8 mouse cellular contexts compared by ENCODE assay signal in the genomic region with DNA sequence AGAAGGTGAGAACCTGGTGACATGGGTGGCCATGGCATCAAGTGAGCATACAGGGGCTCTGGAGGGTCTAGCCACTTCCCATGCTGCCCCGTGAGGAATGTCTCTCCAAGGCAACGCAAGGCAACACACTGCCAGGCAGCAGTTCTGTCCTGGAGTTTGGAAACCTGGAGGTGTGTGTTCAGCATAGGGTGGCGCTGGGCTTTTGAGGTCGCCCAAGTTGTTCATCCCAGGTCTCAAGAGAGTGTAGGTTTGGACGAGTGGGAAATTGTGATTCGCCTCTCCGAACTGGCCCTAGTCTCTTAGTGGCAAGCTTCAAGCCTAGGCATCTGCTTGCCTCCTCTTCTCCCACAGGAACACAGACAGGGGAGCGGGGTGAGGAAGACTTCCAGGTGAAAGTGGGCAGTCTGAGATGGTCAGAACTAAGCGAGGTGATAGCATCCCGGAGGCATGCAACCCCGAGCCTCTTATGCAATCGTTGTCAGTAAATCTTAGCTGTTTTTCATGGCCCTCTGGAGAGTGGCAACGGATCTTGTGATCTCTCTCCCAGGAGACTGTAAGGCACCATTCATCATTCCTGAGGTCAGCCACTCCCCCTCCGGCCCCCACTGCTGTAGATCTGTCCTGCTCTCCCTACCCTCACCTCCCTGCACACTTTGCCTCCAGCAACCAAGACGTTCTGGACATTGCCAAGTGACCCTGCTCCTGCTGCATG. TPM values are rescaled to one million over a fixed set of nuclear protein-coding genes. Genes with fewer than 3 reads are reported as not detected.
A peak's percentile ranks its signal among the peaks of the same experiment; 100 is the strongest.
DNase-seq lines count a peak whose midpoint lies in the region; ATAC-seq lines count a peak whose summit lies in the region.

No protein-coding gene starts in this region.

- no peak overlapping the region for H3K27ac ChIP-seq in forebrain, embryonic 12.5 days
- peak overlapping the region; percentile 64 for H3K27ac ChIP-seq in kidney, embryonic 15.5 days
- no peak overlapping the region for H3K27ac ChIP-seq in midbrain, embryonic 12.5 days (replicated peaks)

- WGBS in forebrain, embryonic 12.5 days, result 36% methylated on average over 15 of the region's 15 CpGs
- 9% methylated on average over 15 of the region's 15 CpGs for WGBS in kidney, embryonic 15.5 days
- 38% methylated on average over 15 of the region's 15 CpGs for WGBS in midbrain, embryonic 12.5 days

- H3K27me3 ChIP-seq in forebrain, embryonic 12.5 days, result peaks cover 56% of the 10 kb centered on the region
- H3K27me3 ChIP-seq in kidney, embryonic 15.5 days, result peaks cover 9% of the 10 kb centered on the region
- peaks cover 56% of the 10 kb centered on the region for H3K27me3 ChIP-seq in midbrain, embryonic 12.5 days

- peak; percentile 21 for DNase-seq in urinary bladder, postnatal 25 days (ENCODE audit: low spot score)
- DNase-seq in urinary bladder, postnatal 10 days (ENCODE audit: low spot score), result no peak
- DNase-seq in left cerebral cortex, adult 9 months (ENCODE audit: low spot score in 2 of 2), result no peak
- DNase-seq in spleen, postnatal 14 days (ENCODE audit: low spot score in 2 of 2), result no peak
- no peak for DNase-seq in right cerebral cortex, postnatal 36 days (ENCODE audit: low spot score in 2 of 2)

- 0 out of 2 replicates have a peak, but pooled peaks cover 3% of the 10 kb centered on the region for H3K9me3 ChIP-seq in forebrain, embryonic 12.5 days
- H3K9me3 ChIP-seq in kidney, embryonic 15.5 days (replicated peaks), result no peaks in the 10 kb centered on the region
- H3K9me3 ChIP-seq in midbrain, embryonic 12.5 days, result no peaks in the 10 kb centered on the region

- peak overlapping the region; percentile 57 for H3K4me2 ChIP-seq in forebrain, embryonic 12.5 days
- peak overlapping the region; percentile 91 for H3K4me2 ChIP-seq in kidney, embryonic 15.5 days
- H3K4me2 ChIP-seq in midbrain, embryonic 12.5 days (replicated peaks), result peak overlapping the region; percentile 54

- no peaks in the 10 kb centered on the region for H3K36me3 ChIP-seq in forebrain, embryonic 12.5 days (replicated peaks)
- H3K36me3 ChIP-seq in kidney, embryonic 15.5 days, result peaks cover 17% of the 10 kb centered on the region
- H3K36me3 ChIP-seq in midbrain, embryonic 12.5 days, result no peaks in the 10 kb centered on the region

- peaks cover 13% of the 10 kb centered on the region for H3K4me1 ChIP-seq in forebrain, embryonic 12.5 days
- H3K4me1 ChIP-seq in kidney, embryonic 15.5 days, result peaks cover 49% of the 10 kb centered on the region
- peaks cover 13% of the 10 kb centered on the region for H3K4me1 ChIP-seq in midbrain, embryonic 12.5 days

- no peak overlapping the region for H3K9ac ChIP-seq in forebrain, embryonic 12.5 days
- peak overlapping the region; percentile 59; the same call in 1 of the 2 replicates for H3K9ac ChIP-seq in kidney, embryonic 15.5 days
- peak overlapping the region; percentile 51; the same call in 1 of the 2 replicates for H3K9ac ChIP-seq in midbrain, embryonic 12.5 days (replicated peaks)

- ATAC-seq in forebrain, embryonic 12.5 days (ENCODE audit: low FRiP score), result no peak
- peak; percentile 68 for ATAC-seq in kidney, embryonic 15.5 days (replicated peaks; ENCODE audit: low FRiP score)
- no peak for ATAC-seq in midbrain, embryonic 12.5 days (ENCODE audit: low FRiP score, low read depth)

- peak overlapping the region; percentile 33 for H3K4me3 ChIP-seq in forebrain, embryonic 12.5 days (replicated peaks)
- H3K4me3 ChIP-seq in kidney, embryonic 15.5 days (replicated peaks), result peak overlapping the region; percentile 51
- H3K4me3 ChIP-seq in midbrain, embryonic 12.5 days, result peak overlapping the region; percentile 37

RNA-seq across cellular contexts. Expression of a gene that starts 0.8 kb away (rescaled TPM):
- polyA plus RNA-seq in forebrain, embryonic 12.5 days (2016; fragmentation: Nextera tagmentation; extraction: Ambion mirVana), result 14.6 and 20.5 TPM in 2 replicates
- 39.0 and 52.1 TPM in 2 replicates for polyA plus RNA-seq in kidney, embryonic 15.5 days (2015; fragmentation: Nextera tagmentation; extraction: Ambion mirVana)
- 33.1 and 51.5 TPM in 2 replicates for polyA plus RNA-seq in midbrain, embryonic 12.5 days (2016; fragmentation: Nextera tagmentation; extraction: Ambion mirVana)

RNA-seq across cellular contexts. Expression of a gene that starts 15.5 kb away (rescaled TPM):
- polyA plus RNA-seq in forebrain, embryonic 12.5 days (2016; fragmentation: Nextera tagmentation; extraction: Ambion mirVana), result 104 and 108 TPM in 2 replicates
- polyA plus RNA-seq in kidney, embryonic 15.5 days (2015; fragmentation: Nextera tagmentation; extraction: Ambion mirVana), result 133 and 141 TPM in 2 replicates
- 90.8 and 91.9 TPM in 2 replicates for polyA plus RNA-seq in midbrain, embryonic 12.5 days (2016; fragmentation: Nextera tagmentation; extraction: Ambion mirVana)

RNA-seq across cellular contexts. Expression of a gene that starts 24.7 kb away (rescaled TPM):
- 7.7 and 8.4 TPM in 2 replicates for polyA plus RNA-seq in forebrain, embryonic 12.5 days (2016; fragmentation: Nextera tagmentation; extraction: Ambion mirVana)
- 9.2 and 9.9 TPM in 2 replicates for polyA plus RNA-seq in kidney, embryonic 15.5 days (2015; fragmentation: Nextera tagmentation; extraction: Ambion mirVana)
- polyA plus RNA-seq in midbrain, embryonic 12.5 days (2016; fragmentation: Nextera tagmentation; extraction: Ambion mirVana), result 9.1 and 9.3 TPM in 2 replicates

RNA-seq across cellular contexts. Expression of a gene that starts 36.0 kb away (rescaled TPM):
- polyA plus RNA-seq in forebrain, embryonic 12.5 days (2016; fragmentation: Nextera tagmentation; extraction: Ambion mirVana), result 0.99 and 2.0 TPM in 2 replicates
- 3.9 and 5.8 TPM in 2 replicates for polyA plus RNA-seq in kidney, embryonic 15.5 days (2015; fragmentation: Nextera tagmentation; extraction: Ambion mirVana)
- 1.2 and 1.4 TPM in 2 replicates for polyA plus RNA-seq in midbrain, embryonic 12.5 days (2016; fragmentation: Nextera tagmentation; extraction: Ambion mirVana)

RNA-seq across cellular contexts. Expression of a gene that starts 59.0 kb away (rescaled TPM):
- 2.5 and 3.7 TPM in 2 replicates for polyA plus RNA-seq in forebrain, embryonic 12.5 days (2016; fragmentation: Nextera tagmentation; extraction: Ambion mirVana)
- polyA plus RNA-seq in kidney, embryonic 15.5 days (2015; fragmentation: Nextera tagmentation; extraction: Ambion mirVana), result 22.7 and 37.9 TPM in 2 replicates
- polyA plus RNA-seq in midbrain, embryonic 12.5 days (2016; fragmentation: Nextera tagmentation; extraction: Ambion mirVana), result 3.2 and 5.5 TPM in 2 replicates
